Mouse (Mus musculus): ENCODE measurements around the gene Plekho2.

Gene Plekho2

DNA sequence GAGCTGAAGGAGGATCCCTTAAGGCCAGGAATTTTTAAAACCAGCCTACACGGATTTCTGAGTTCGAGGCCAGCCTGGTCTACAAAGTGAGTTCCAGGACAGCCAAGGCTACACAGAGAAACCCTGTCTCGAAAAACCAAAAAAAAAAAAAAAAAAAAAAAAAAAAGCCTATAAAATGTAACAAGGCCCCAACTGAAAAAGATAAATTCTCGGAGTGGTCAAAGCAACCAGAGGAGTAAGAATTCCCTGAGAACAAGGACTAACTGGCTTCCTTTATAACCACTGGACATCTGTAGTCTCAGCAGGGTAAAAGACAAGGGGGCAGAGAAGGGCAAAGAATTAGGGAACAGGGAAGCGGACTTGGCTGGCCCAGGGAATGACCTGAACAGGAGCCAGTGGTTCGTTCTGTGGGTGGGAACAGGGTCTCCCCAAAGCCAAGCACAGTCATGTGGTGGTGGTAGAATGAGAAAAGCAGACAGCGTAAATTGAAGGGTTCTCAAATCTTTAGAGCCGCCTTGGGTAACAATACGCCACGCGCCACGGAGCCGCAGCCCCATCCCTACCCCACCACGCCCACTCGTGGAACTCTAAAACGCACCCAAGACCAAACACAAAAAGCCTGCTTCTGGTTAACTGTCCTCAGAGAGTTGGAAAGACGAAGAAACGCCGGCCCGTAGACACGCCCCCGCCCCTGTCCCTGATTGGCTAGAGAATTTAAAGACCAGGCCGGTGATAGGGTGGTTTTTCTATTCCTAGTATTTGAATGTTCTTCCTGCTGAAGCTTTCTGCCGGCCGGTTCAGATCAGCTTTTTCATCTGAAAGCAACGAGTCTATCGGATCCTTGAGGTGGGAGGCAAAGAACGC lies 6.8 kb upstream of the Plekho2 start, which contains the start of gene Pif1:
Pif1 (plus strand) TSS at position 755 of the 864 bp plus-strand sequence.
- peak; percentile 71 for DNase-seq (ENCODE audit: low spot score)

DNA sequence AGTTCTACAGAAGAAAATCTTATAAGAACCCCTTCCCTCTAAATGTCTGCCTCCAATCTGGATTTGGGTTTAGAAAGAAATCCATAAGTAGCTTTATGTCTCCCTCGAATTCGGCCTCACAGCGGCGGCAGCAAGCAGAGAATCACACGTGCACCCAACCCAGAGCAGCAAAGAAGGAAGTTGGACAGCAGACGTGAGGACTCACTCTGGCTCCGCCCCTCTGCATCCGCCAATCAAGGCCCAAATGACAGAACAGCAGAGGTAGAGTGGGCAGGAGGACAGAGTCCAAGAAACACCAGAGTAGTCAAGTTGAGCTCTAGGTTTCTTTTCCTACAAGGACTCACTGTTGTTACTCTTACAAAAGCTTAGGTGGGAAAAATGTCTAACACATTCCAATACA lies 3.2 kb upstream of the Plekho2 start:
- no peak for DNase-seq (ENCODE audit: low spot score)

DNA sequence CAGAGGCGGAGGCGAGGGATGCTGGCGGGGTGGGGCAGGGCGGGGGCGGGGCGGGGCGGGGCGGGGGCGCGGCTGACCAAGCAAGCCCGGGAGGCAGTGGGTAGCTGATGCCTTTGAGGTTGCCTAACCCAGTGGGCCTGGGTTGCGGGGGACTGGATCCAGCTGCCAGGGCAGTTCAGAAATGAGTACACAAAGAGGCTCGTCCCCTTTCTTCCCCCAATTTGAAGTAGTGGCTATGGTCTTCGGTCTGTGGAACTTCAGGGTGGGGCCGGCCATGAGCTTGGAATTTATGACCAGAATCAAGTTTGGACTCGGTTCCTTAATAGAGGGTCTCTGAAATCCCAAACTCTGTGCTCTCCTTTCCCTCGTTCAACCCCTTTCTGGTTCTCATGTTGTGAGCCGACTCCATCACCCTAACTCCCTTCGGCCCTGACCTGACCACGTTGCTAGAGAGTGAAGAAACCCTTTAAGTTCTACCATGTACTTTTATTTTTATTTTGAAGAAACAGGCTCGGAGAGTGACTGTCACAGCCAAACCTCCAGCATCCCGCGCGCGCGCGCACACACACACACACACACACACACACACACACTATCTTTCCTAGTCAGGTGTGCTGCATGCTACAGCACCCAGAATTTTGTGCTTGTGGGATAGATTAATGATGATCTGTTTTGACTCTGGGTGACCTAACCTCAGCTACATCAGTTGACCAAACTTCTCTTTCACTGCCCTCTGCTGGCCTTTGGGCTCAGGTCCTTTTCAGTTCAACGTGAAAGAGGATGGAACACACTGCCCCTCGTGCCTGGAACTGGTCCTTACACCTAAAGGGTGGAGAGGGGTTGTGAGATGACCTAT lies 789 bp upstream of the Plekho2 start:
- DNase-seq (ENCODE audit: low spot score): peak; percentile 75

DNA sequence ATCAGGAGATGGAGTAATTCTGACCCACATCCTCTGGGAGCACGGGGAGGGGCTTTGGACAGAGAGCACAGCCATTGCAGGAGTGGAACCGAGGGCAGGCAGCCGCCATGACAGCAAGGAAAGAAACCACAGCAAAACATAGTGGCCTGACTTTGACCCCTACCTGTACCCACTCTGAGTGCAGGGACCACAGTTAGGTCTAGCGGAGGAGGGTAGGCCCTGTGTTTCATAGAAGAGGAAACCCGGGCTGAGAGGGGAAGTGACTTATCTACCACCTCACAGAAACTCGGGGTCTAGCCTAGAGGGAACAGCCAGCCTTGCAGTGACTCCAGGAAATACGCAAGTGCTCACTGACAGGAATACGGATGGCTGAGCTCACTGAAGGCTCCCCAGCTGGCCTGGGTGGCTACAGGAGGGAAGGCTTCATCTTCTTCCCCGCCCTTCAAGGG lies 1.0 kb downstream of the Plekho2 start:
- DNase-seq (ENCODE audit: low spot score): no peak

- DNase-seq (ENCODE audit: low spot score): no peak
These were observed 2.2 kb downstream of the Plekho2 start for GRCm38 (mm10) chr9:65577511-65578196.

- DNase-seq (ENCODE audit: low spot score): peak; percentile 57
These were observed 2.9 kb downstream of the Plekho2 start for GRCm38 (mm10) chr9:65576861-65577510.

DNA sequence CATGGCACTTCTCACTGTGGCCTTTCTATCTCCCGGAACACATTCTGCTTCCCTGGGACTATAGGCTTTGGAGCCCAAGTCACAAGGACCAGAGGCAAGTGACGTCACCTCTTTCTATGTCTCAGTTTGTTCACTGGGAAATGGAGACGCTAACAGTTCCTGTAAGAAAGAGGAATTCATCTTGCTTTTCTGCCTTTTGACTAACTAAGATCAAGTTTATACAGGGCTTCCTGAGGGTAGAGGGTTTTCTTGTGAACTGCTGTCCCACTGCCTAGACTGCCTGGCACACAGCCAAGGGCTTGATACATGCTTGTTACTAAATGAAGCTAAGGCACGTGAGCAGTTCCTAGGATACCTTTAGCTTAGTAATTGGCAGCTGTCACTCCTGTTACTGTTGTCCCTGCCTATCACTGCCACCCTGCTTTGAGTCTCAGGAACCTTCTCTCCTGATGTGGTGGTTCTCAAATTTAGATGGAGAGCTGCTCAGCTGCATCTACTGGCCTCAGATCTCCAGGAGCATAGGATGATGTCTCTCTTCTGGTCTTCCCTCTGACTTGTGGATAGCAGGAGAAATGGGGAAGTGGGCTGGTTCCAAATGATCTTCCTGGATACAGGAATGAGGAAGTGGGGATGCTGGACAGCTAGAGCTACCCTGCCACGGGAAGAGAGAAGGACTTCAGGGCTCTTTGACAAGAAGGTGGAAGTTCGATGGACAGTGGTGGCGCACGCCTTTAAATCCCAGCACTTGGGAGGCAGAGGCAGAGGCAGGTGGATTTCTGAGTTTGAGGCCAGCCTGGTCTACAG lies 4.2 kb downstream of the Plekho2 start:
- no peak for DNase-seq (ENCODE audit: low spot score)

- DNase-seq (ENCODE audit: low spot score): no peak
These were observed 5.1 kb downstream of the Plekho2 start for GRCm38 (mm10) chr9:65574513-65575392.

GRCm38 (mm10) chr9:65572837-65573236 lies 7.0 kb downstream of the Plekho2 start:
- DNase-seq (ENCODE audit: low spot score): no peak

GRCm38 (mm10) chr9:65569491-65569971 lies 10.3 kb downstream of the Plekho2 start:
- no peak for DNase-seq (ENCODE audit: low spot score)

- DNase-seq (ENCODE audit: low spot score): no peak
These were observed 11.1 kb downstream of the Plekho2 start for GRCm38 (mm10) chr9:65568787-65569186.

DNA sequence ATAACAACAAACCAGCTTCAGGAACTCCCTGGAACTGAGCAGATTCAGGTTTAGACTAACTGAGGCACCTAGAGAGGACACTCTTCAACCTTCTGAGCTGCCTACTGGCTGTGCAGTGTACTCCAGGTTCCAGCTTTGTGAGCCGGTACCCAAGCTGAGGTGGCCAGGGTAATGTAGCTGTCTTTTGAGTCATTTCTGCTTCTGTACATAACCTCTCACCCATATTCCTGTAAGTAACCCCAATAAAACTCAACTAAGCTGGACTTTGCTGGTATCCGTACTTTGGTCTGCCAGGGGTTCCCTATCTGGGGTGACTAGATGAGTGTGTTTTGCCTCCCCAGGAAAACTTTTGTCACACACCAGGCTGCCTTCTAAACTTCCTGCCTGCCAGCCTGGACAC lies 15.1 kb downstream of the Plekho2 start:
- DNase-seq (ENCODE audit: low spot score): no peak

DNA sequence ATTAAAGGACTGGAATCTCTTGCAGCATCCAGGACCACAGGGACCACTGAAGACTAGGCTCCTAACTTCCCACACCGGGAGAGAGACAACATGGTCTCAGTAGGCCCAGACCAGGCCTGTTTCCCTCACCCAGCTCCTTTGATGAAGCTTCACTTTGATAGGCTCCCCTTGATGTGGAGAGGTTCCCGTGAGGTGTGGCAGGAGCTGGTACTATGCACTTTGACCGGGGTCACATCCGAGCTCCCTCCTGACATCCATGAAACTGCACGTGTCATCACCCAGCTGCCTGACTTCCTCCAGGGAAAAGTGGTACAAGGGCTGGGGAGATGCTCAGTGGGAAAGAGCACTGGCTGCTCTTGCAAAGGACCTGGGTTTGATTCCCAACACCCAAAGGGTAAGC lies 16.8 kb downstream of the Plekho2 start:
- no peak for DNase-seq (ENCODE audit: low spot score)

DNA sequence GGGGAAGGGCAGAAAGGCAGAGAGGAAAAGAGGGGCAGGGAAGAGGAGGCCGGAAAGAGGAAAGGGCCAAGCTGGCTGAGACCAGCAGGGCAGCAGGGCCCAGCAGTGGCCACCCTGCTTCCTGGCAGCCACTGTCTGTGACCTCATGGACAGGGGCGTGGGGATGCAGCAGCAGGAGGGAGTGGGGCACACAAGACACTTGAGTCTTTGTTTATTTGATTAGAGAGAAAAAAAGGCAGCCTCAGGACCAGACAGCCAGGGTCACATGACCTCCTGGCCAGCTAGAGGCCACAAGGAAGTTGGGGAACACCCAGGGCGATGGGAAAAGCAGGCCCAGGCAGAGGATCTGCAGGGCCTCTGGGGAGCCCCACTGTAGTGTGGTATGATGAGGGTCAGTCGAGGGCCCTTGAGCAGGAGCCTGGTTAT lies 17.7 kb downstream of the Plekho2 start:
- DNase-seq (ENCODE audit: low spot score): no peak

DNA sequence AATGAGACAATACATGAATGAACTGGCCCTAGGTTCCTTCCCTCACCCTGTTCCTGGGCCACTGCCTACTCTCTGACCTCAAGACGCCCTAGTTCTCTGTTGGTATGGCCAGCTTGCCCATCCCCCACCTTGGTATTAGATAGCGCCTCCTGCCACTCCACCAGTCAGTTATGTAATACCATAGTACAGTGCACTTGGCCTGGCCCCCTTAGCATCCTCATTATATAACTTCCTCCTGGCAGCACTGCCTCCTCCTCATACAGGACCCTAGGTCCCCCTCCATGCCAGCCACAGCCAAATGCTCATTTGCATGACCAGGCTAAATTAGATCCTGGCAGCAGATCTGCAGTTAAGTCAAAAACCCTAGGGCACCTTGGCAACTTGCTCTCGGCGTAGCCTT lies 18.8 kb downstream of the Plekho2 start:
- no peak for DNase-seq (ENCODE audit: low spot score)

DNA sequence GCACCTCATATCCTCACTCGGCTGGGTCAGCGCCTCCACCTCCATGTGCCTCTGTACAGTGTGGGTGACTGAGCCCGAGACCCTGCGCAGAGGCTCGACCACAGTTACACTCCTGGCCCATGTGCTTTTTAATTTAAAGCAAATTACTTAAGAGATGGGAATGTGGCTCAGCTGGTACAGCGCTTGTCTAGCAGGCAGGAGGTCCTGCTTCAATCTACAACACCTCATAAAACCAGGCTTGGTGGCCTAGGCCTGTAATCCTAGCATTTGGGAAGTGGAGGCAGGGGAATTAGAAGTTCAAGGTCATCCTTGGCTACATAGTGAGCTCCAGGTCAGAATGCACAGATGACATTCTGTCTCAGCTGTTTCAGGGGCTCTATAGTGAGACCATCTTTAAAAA lies 21.0 kb downstream of the Plekho2 start:
- no peak for DNase-seq (ENCODE audit: low spot score)

- no peak for DNase-seq (ENCODE audit: low spot score)
These were observed 22.9 kb downstream of the Plekho2 start for GRCm38 (mm10) chr9:65556979-65557378.

DNA sequence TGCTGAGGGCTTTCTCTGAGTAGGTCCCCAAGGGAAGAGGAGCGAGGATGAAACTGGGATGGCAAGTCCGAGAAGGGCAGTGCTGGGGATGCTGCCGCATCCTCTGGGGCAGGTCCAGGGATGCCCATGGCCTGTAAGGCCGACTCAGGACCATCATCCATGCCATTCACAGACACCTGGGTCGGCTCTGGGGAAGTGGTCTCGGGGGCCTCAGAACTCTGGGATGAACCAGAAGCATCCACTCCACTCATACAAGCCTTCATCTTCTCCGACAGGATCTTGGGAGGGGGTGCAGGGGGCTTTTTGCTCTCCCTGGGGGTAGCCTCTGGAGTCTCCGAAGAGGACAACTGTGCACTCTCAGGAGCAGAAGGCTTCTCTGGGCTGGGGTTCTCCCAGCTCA lies 23.5 kb downstream of the Plekho2 start:
- DNase-seq (ENCODE audit: low spot score): no peak

DNA sequence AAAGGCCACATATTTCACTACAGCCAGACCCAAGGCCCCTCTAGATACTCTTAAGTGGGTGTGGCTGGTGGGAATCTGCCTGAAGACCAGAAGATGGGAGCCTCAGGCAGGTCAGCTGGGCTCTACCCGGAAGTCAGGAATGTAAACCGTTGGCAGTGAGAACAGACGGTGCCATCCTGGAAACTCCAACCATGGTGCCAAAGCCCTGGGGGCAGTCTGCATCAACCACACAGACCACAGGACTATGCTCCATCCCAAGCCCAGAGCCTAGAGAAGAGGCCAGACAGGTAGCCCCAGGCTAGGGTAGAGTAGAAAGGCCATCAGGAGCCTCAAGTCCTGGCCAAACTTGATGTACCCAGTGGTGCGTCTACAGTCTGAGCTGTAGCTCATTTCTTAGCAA lies 24.2 kb downstream of the Plekho2 start:
- no peak for DNase-seq (ENCODE audit: low spot score)

DNA sequence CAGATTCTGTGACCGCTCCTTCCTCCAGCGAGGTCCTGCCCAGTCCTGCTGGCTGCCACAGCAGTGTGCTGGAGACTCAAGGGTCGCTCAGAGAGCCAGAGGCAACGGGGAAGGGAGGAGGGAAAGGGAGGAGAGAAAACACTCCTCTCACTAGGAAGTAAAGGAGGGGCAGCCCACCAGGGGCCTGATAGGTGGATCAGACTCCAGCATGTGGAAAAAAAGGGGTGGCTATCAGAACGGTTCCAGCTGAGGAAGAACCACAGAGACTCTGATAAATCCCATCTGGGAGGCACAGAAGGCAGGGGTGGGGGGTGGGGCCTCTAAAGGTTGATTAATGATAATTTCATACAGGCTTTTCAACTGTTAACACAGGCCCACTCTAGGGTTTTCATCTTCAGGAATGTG lies 24.8 kb downstream of the Plekho2 start:
- no peak for DNase-seq (ENCODE audit: low spot score)
